Mouse (Mus musculus) heart, adult 18-20 months (tissue): ENCODE measurements around the gene Dytn. TPM values are rescaled to one million over a fixed set of nuclear protein-coding genes. Genes with fewer than 3 reads are reported as not detected.

Experiments
- DNase-seq, 2 experiments: peaks; one replicate each; pipeline ENCODE4 v3.0.0; 2021 to 2022; ENCODE audit warnings: mixed read lengths in 1 of 2
- total RNA-seq, 2 experiments: library from RNA; stranded (reverse); gene quantifications; 2 replicates each; pipeline ENCODE4 v1.2.3; 2021

Dytn gene
- total RNA-seq, 2 experiments from 2014 or later = not detected

DNA sequence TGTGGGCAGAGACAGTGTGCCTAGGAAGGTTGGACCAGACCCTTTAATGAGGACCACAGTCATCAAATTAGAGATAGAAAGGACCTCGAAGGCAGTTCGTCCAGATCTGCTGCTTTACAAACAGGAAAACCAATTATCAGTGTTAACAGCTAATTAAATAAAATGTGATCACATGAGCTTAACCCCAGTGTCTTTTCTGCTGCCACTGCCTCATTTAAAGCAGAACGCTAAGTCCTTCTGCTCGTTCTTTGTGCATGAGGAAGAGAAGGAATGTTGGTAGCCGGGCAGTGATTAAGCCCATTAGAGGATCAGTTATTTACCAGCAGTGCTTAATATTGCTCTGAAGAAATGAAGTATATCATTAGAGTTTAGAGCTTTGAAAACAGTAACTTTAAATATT, 109.9 kb downstream of the Dytn start:
- DNase-seq = no peak

- DNase-seq = no peak
These were observed 112.7 kb downstream of the Dytn start for GRCm38 (mm10) chr1:63573864-63574611.

DNA sequence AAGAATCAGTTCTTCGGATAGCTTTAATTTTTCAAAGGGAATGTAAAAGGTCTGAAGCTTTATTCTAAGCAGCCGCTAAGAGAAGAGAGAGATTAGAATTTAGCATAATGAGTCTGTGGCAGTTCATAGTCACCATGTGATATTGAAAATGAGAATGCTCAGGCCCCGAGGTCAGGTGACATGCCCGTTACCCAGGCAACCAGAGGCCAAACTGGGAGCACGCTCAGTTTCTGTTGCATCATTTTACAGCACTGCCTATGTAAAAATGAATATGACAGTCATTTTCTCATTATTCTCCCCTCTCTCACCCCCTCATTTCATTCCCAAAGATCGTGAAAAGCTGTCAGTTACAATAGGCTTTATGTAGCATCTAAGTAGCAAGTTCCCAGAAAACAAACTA, 113.3 kb downstream of the Dytn start:
- DNase-seq = no peak

Other genes with a start within 250 kb of the Dytn start
- gene Adam23, start 241.0 kb downstream of the Dytn start, total RNA-seq = 1 to 10 TPM; 2.0 to 2.6 TPM
- not detected for gene Gm39653, start 71.0 kb downstream of the Dytn start, total RNA-seq
- under 1 TPM in 1 of 2 experiments, not detected in 1; 0.21 TPM for gene Mdh1b, start 43.4 kb upstream of the Dytn start, total RNA-seq
- 10 to 100 TPM; 28.6 to 40.6 TPM for gene Fastkd2, start 43.7 kb upstream of the Dytn start, total RNA-seq
- gene 4933402D24Rik, start 82.3 kb upstream of the Dytn start, total RNA-seq = not detected